Mouse (Mus musculus) thymus, postnatal 25 days (tissue): ENCODE measurements around the gene H2-M11.

Experiments used
- DNase-seq: peaks from one replicate; pipeline ENCODE4 v3.0.0; 2022

Gene H2-M11

GRCm38 (mm10) chr17:36546775-36547174 lies at the start of gene H2-M11:
H2-M11 (plus strand) TSS chr17:36547075.
- DNase-seq: no peak

- no peak for DNase-seq
Measured at GRCm38 (mm10) chr17:36500435-36500834, 46.4 kb upstream of the H2-M11 start.

DNA sequence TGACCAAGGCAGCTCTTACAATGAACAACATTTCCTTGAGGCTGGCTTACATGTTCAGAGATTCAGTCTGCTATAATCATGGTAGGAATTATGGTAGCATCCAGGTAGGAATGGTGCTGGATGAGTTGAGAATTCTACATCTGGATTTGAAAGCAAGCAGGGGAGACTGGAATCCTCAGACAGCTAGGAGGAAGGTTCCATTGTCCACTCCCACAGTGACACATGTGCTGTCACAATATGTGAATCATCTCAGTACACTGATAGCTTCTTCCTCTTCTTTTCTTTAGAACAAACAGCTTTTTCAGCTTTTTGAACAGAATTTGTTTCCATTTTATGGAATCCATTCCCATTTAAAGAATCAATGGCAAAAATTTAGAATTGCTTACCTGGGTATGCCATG lies 43.0 kb upstream of the H2-M11 start:
- DNase-seq: no peak
